Mouse (Mus musculus): ENCODE measurements around the gene Heatr4. TPM values are rescaled to one million over a fixed set of nuclear protein-coding genes. Genes with fewer than 3 reads are reported as not detected.
"Not testable (repeated sequence)": the region's sequence is repeated elsewhere in the genome, so short reads cannot be mapped to it uniquely, and the experiment has no call there.

Gene Heatr4
- polyA plus RNA-seq, 1 experiment from 2014 or later, result not detected

- no peaks in the 10 kb centered on the region for H3K27me3 ChIP-seq
- peak overlapping the region; percentile 36; the same call in 1 of the 2 replicates for H3K9ac ChIP-seq (replicated peaks)
- H3K4me1 ChIP-seq, result peaks cover 42% of the 10 kb centered on the region
- no peaks in the 10 kb centered on the region for H3K36me3 ChIP-seq
- peak; percentile 69 for ATAC-seq (replicated peaks)
- peak overlapping the region; percentile 44 for H3K4me2 ChIP-seq (replicated peaks)
- peak overlapping the region; percentile 48 for H3K4me3 ChIP-seq
- no peaks in the 10 kb centered on the region for H3K9me3 ChIP-seq
- peak overlapping the region; percentile 83 for H3K27ac ChIP-seq (replicated peaks)
- 15% methylated on average over 12 of the region's 12 CpGs for WGBS
These were observed 26.8 kb upstream of the Heatr4 start for GRCm38 (mm10) chr12:84011251-84012040.

- peak overlapping the region; percentile 83 for H3K27ac ChIP-seq (replicated peaks)
- no peaks in the 10 kb centered on the region for H3K9me3 ChIP-seq
- H3K4me3 ChIP-seq, result peak overlapping the region; percentile 48
- H3K4me1 ChIP-seq, result peaks cover 42% of the 10 kb centered on the region
- no peaks in the 10 kb centered on the region for H3K27me3 ChIP-seq
- H3K9ac ChIP-seq (replicated peaks), result peak overlapping the region; percentile 60; the same call in 1 of the 2 replicates
- 66% methylated on average over 3 of the region's 3 CpGs for WGBS
- ATAC-seq (replicated peaks), result no peak
- no peaks in the 10 kb centered on the region for H3K36me3 ChIP-seq
- peak overlapping the region; percentile 44 for H3K4me2 ChIP-seq (replicated peaks)
These were observed 25.5 kb upstream of the Heatr4 start for GRCm38 (mm10) chr12:84010201-84010600.

DNA sequence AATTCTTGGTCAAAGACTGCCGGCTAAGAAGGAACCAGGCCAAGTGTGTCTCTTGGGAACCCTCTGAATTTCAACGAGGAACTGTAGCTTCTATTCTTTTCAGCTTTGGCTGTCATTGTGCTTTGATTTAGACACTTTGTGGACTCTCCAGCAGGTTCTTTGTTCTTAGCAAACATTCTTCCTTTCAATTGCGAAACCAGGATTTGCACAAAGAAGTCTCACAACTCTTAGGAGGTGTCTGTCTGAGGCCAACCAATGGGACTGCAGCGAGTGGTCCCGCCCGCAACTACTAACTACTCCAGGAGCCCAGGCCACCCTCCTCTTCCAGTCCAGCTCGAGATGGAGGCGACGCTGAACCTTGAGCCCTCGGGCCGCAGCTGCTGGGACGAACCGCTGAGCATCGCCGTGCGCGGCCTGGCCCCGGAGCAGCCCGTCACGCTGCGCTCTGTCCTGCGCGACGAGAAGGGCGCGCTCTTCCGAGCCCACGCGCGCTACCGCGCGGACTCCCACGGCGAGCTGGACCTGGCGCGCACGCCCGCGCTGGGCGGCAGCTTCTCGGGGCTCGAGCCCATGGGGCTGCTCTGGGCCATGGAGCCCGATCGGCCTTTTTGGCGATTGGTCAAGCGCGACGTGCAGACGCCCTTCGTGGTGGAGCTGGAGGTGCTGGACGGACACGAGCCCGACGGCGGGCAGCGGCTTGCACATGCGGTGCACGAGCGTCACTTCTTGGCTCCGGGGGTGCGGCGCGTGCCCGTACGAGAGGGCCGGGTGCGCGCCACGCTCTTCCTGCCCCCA lies 24.7 kb upstream of the Heatr4 start, which contains the start of gene Acot1:
TSS of gene Acot1 (plus strand) at position 320 of the 795 bp plus-strand sequence.
- not testable (repeated sequence) for H3K9me3 ChIP-seq, H3K27me3 ChIP-seq, H3K36me3 ChIP-seq
- Histone ChIP-seq H3K4me1 (peaks cover 42% of the 10 kb centered on the region), H3K27ac (replicated peaks) (peak within 1 kb of the TSS; percentile 83), H3K9ac (replicated peaks) (peak within 1 kb of the TSS; percentile 60), H3K4me2 (replicated peaks) (peak within 1 kb of the TSS; percentile 44), H3K4me3 (peak within 1 kb of the TSS; percentile 48)
- WGBS, result under 1% methylated on average over 57 of the region's 70 CpGs
- ATAC-seq (replicated peaks), result peak; percentile 95

DNA sequence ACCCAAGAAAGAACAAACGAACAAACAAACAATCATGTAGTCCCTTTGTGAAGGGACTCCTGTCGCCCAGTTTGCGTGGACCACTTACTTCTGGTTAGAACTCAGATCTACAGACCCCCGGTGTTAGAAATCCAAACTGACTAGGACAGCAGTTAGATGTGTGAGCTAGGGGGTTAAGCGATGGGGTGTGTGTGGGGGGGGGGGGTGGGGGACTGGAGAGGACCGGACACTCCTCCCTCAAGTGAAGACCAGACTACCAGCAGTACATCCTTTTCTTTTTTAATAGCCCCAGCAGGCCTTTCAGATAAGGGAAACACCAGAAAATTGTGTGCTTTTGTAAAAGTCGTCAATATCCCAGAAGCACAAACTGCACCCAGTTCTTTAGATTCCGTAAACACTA lies 24.1 kb upstream of the Heatr4 start:
- peak overlapping the region; percentile 44 for H3K4me2 ChIP-seq (replicated peaks)
- peaks cover 42% of the 10 kb centered on the region for H3K4me1 ChIP-seq
- no peaks in the 10 kb centered on the region for H3K27me3 ChIP-seq
- no peak overlapping the region; the same call in 1 of the 2 replicates for H3K9ac ChIP-seq (replicated peaks)
- H3K36me3 ChIP-seq, result no peaks in the 10 kb centered on the region
- 37% methylated on average over 8 of the region's 8 CpGs for WGBS
- H3K9me3 ChIP-seq, result no peaks in the 10 kb centered on the region
- no peak for ATAC-seq (replicated peaks)
- H3K27ac ChIP-seq (replicated peaks), result peak overlapping the region; percentile 83
- peak overlapping the region; percentile 48 for H3K4me3 ChIP-seq

DNA sequence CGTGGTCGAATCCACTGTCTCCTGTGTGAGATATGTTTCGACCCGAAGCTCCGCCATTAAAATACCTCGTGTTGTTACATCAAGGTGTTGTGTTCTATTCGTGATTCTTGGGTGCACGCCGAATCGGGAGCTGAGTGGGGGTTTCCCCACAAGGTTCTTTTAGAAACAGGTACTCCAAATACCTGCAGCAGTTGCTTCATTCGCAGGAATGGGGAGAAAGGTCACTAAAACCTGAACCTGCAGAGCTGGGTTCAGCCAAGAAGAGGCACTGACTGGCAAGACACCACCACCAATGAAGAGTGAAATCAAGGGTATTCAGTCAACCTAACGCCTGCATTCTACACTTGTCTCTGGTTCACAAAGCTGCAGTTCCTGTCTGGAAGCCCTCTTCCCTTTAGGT lies 23.6 kb upstream of the Heatr4 start:
- no peak for ATAC-seq (replicated peaks)
- 84% methylated on average over 12 of the region's 12 CpGs for WGBS
- peaks cover 42% of the 10 kb centered on the region for H3K4me1 ChIP-seq
- H3K9me3 ChIP-seq, result no peaks in the 10 kb centered on the region
- no peak overlapping the region for H3K9ac ChIP-seq (replicated peaks)
- H3K36me3 ChIP-seq, result no peaks in the 10 kb centered on the region
- peak overlapping the region; percentile 83; the same call in 1 of the 2 replicates for H3K27ac ChIP-seq (replicated peaks)
- H3K4me3 ChIP-seq, result no peak overlapping the region
- H3K27me3 ChIP-seq, result no peaks in the 10 kb centered on the region
- no peak overlapping the region for H3K4me2 ChIP-seq (replicated peaks)

DNA sequence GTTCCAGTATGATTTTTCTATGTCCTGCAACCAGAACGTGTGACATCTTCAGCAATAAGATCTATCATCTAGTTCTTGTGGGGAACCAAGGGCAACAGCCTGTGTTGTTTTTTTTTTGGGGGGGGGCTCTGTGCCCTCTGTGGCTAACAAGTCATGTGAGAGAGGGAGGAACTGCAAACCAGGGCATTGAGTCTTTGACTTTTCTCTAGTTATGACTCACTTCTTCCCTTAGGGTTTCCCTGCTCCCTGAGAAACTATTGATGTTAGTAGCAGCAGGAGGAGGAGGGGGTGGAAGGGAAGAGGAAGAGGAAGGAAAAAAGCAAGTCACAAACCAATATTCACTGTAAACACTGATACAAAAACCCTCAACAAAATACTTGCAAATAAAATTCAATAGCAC lies 19.2 kb upstream of the Heatr4 start:
- Histone ChIP-seq H3K36me3 (no peaks in the 10 kb centered on the region), H3K9ac (replicated peaks) (no peak overlapping the region), H3K4me1 (peaks cover 6% of the 10 kb centered on the region; the same call in 1 of the 2 replicates), H3K9me3 (no peaks in the 10 kb centered on the region), H3K4me2 (replicated peaks) (no peak overlapping the region), H3K4me3 (no peak overlapping the region), H3K27ac (replicated peaks) (no peak overlapping the region), H3K27me3 (no peaks in the 10 kb centered on the region)
- 91% methylated on average over 1 of the region's 1 CpGs for WGBS
- no peak for ATAC-seq (replicated peaks)

- Histone ChIP-seq H3K4me2 (replicated peaks) (no peak overlapping the region), H3K4me3 (no peak overlapping the region), H3K36me3 (no peaks in the 10 kb centered on the region), H3K9me3 (no peaks in the 10 kb centered on the region), H3K27ac (replicated peaks) (no peak overlapping the region), H3K27me3 (no peaks in the 10 kb centered on the region), H3K4me1 (peaks cover 7% of the 10 kb centered on the region; the same call in 1 of the 2 replicates), H3K9ac (replicated peaks) (no peak overlapping the region)
- WGBS, result 93% methylated on average over 3 of the region's 3 CpGs
- no peak for ATAC-seq (replicated peaks)
These were observed 15.8 kb upstream of the Heatr4 start for GRCm38 (mm10) chr12:84000418-84000817.

DNA sequence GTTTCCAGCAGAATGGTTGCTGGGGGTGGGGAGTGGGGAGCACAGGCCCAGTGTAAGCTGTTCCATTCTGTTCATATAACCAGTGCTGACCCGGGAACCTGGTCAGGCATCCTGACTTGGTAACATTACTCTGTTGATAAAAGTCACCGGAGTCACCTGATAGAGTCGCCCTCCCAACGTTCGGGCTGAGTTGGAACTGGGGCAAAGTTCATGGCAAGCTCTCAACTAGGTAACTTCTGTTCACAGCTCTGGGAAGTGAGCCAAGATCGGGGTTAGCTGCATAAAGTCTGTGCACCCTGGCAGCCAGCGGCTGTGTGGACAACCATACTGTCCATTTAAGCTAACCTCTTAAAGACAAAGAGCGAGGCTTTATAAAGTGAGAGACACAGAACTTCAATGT lies 14.6 kb upstream of the Heatr4 start:
- WGBS, result 68% methylated on average over 8 of the region's 8 CpGs
- H3K4me3 ChIP-seq; H3K9ac ChIP-seq (replicated peaks); ATAC-seq (replicated peaks); H3K36me3 ChIP-seq; H3K4me2 ChIP-seq (replicated peaks); H3K4me1 ChIP-seq; H3K27ac ChIP-seq (replicated peaks); H3K9me3 ChIP-seq; H3K27me3 ChIP-seq: not testable (repeated sequence)

GRCm38 (mm10) chr12:83998341-83999107 lies 13.9 kb upstream of the Heatr4 start:
- Histone ChIP-seq H3K27ac (replicated peaks) (peak overlapping the region; percentile 76), H3K36me3 (no peaks in the 10 kb centered on the region), H3K4me3 (no peak overlapping the region), H3K4me2 (replicated peaks) (no peak overlapping the region), H3K27me3 (no peaks in the 10 kb centered on the region), H3K9me3 (no peaks in the 10 kb centered on the region), H3K9ac (replicated peaks) (no peak overlapping the region), H3K4me1 (peaks cover 7% of the 10 kb centered on the region; the same call in 1 of the 2 replicates)
- 52% methylated on average over 11 of the region's 11 CpGs for WGBS
- peak; percentile 68 for ATAC-seq (replicated peaks)

- no peak for ATAC-seq (replicated peaks)
- Histone ChIP-seq H3K4me3 (no peak overlapping the region), H3K4me2 (replicated peaks) (no peak overlapping the region), H3K9ac (replicated peaks) (no peak overlapping the region), H3K9me3 (no peaks in the 10 kb centered on the region), H3K4me1 (peaks cover 7% of the 10 kb centered on the region; the same call in 1 of the 2 replicates), H3K36me3 (no peaks in the 10 kb centered on the region), H3K27ac (replicated peaks) (no peak overlapping the region), H3K27me3 (no peaks in the 10 kb centered on the region)
- WGBS, result 53% methylated on average over 2 of the region's 2 CpGs
These were observed 12.6 kb upstream of the Heatr4 start for GRCm38 (mm10) chr12:83997221-83997620.

DNA sequence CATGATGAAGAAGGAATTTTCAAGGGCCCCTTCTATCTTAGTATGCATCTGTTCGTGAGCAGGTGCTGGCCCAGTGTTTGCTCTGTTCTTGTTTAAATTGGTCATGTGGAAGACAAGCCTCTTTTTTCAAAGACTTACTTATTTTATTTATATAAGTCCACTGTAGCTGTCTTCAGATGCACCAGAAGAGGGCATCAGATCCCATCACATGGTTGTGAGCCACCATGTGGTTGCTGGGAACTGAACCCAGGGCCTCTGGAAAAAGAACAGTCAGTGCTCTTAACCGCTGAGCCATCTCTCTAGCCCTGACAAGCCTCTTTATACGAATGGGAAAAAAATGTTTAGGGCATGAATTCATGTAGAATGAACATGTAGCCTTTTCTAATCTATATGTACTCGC lies 4.7 kb upstream of the Heatr4 start:
- no peak for ATAC-seq (replicated peaks)
- H3K27ac ChIP-seq (replicated peaks), result no peak overlapping the region
- H3K27me3 ChIP-seq, result no peaks in the 10 kb centered on the region
- H3K4me2 ChIP-seq (replicated peaks), result no peak overlapping the region
- no peaks in the 10 kb centered on the region for H3K36me3 ChIP-seq
- H3K4me1 ChIP-seq, result peaks cover 6% of the 10 kb centered on the region
- WGBS, result 95% methylated on average over 4 of the region's 4 CpGs
- H3K9ac ChIP-seq (replicated peaks), result no peak overlapping the region
- H3K9me3 ChIP-seq, result no peaks in the 10 kb centered on the region
- no peak overlapping the region for H3K4me3 ChIP-seq
